Mouse (Mus musculus) retina, adult 2 months (tissue): Measurements from ENCODE around the gene Cyp2w1.
A peak's percentile ranks its signal among the peaks of the same experiment; 100 is the strongest.
"Not testable (repeated sequence)": the region's sequence is repeated elsewhere in the genome, so short reads cannot be mapped to it uniquely, and the experiment has no call there.

ENCODE experiments used
- DNase-seq: peaks from one replicate; pipeline ENCODE4 v3.0.0-alpha.2; 2012; ENCODE audit warnings: low read depth, low spot score

The Cyp2w1 gene

GRCm38 (mm10) chr5:139383234-139383633 is 30.8 kb downstream of the Cyp2w1 start:
- DNase-seq = no peak

- no peak for DNase-seq
Observed at GRCm38 (mm10) chr5:139384531-139384930, 32.1 kb downstream of the Cyp2w1 start.

GRCm38 (mm10) chr5:139386047-139386446 is 33.6 kb downstream of the Cyp2w1 start:
- no peak for DNase-seq

GRCm38 (mm10) chr5:139387329-139388194 is 35.1 kb downstream of the Cyp2w1 start:
- no peak for DNase-seq

GRCm38 (mm10) chr5:139388195-139388570 is 35.8 kb downstream of the Cyp2w1 start:
- no peak for DNase-seq

GRCm38 (mm10) chr5:139388694-139389675 is 36.6 kb downstream of the Cyp2w1 start:
- DNase-seq = no peak

- DNase-seq = no peak
Observed at GRCm38 (mm10) chr5:139389676-139390061, 37.3 kb downstream of the Cyp2w1 start.

GRCm38 (mm10) chr5:139390324-139391119 is 38.1 kb downstream of the Cyp2w1 start:
- DNase-seq = not testable (repeated sequence)

- no peak for DNase-seq
Observed at GRCm38 (mm10) chr5:139391309-139391990, 39.0 kb downstream of the Cyp2w1 start.

- no peak for DNase-seq
Observed at GRCm38 (mm10) chr5:139392219-139393196, 40.1 kb downstream of the Cyp2w1 start.

GRCm38 (mm10) chr5:139393197-139393588 is 40.8 kb downstream of the Cyp2w1 start:
- DNase-seq = no peak

- no peak for DNase-seq
Observed at GRCm38 (mm10) chr5:139394399-139394798, 42.0 kb downstream of the Cyp2w1 start.

GRCm38 (mm10) chr5:139395528-139395927 is 43.1 kb downstream of the Cyp2w1 start:
- no peak for DNase-seq

- DNase-seq = no peak
Observed at GRCm38 (mm10) chr5:139397359-139397916, 45.0 kb downstream of the Cyp2w1 start.

- peak; percentile 77 for DNase-seq
Observed at GRCm38 (mm10) chr5:139397959-139398753, 45.7 kb downstream of the Cyp2w1 start.

- no peak for DNase-seq
Observed at GRCm38 (mm10) chr5:139398786-139399185, 46.4 kb downstream of the Cyp2w1 start.

- DNase-seq = no peak
Observed at GRCm38 (mm10) chr5:139399991-139400390, 47.6 kb downstream of the Cyp2w1 start.

GRCm38 (mm10) chr5:139402106-139402505 is 49.7 kb downstream of the Cyp2w1 start:
- no peak for DNase-seq
